ENCODE assay signal across 23 mouse cellular contexts in the genomic region with DNA sequence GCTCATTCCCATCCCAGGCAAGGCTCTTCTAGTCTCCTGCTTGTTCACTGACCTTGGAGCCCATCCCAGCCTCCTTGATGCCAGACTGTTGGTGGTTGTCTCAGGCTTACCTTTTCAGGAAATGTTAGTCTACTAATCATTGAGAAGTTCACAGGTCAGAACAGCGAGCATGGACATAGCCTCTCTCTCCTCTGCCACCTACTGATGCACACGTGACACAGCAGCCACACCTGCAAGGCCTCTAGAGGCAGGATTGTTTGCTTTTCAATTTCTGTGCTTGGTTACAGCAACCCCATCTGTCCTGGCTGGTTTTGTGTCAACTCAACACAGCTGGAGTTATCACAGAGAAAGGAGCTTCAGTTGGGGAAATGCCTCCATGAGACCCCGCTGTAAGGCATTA. TPM values are rescaled to one million over a fixed set of nuclear protein-coding genes. Genes with fewer than 3 reads are reported as not detected.
DNase-seq lines count a peak whose midpoint lies in the region; ATAC-seq and TF ChIP-seq lines count a peak whose summit lies in the region.
"Had no signal": no experiment of that assay in that cellular context is flagged by ENCODE, and none has a peak within 500 bp of the region (broad histone marks: within the 10 kb centered on the region; RNA-seq: fewer than 3 reads in every experiment).

No protein-coding gene starts in this region.

- TF ChIP-seq CTCF in gastrocnemius, adult 2 months (IDR thresholded peaks at IDR 0.05) = peak; percentile 16; the same call in 1 of the 2 replicates
- TF ChIP-seq CTCF in lung, embryonic 14.5 days (IDR thresholded peaks at IDR 0.05; ENCODE audit: low read depth) = peak; percentile 26; the same call in 1 of the 2 replicates

- H3K4me1 ChIP-seq in lung, embryonic 14.5 days (ENCODE audit: insufficient read depth) = no peaks in the 10 kb centered on the region
- H3K4me1 ChIP-seq in stomach, embryonic 15.5 days = no peaks in the 10 kb centered on the region
- H3K4me1 ChIP-seq in heart, embryonic 12.5 days (replicated peaks) = no peaks in the 10 kb centered on the region
- H3K4me1 ChIP-seq: forebrain, embryonic 13.5 days; kidney, embryonic 15.5 days; limb, embryonic 12.5 days; liver, embryonic 13.5 days had no signal

- no peaks in the 10 kb centered on the region for H3K9me3 ChIP-seq in lung, embryonic 14.5 days (ENCODE audit: low read depth, low read length)
- no peaks in the 10 kb centered on the region for H3K9me3 ChIP-seq in stomach, embryonic 15.5 days
- no peaks in the 10 kb centered on the region for H3K9me3 ChIP-seq in heart, embryonic 12.5 days (replicated peaks)
- H3K9me3 ChIP-seq: forebrain, embryonic 13.5 days; kidney, embryonic 15.5 days; limb, embryonic 12.5 days; liver, embryonic 13.5 days; lung, embryonic 15.5 days had no signal

- no peak for DNase-seq in gastrocnemius, adult 2 months
- no peak for DNase-seq in gastrocnemius, postnatal 10 days
- DNase-seq in lung, embryonic 14.5 days = no peak
- no peak for DNase-seq in lung, postnatal 36 days
- peak; percentile 30 for DNase-seq in ZHBTc4 (ENCODE audit: low read depth, low spot score)
- no peak for DNase-seq in heart, postnatal 4 days
- DNase-seq: adrenal gland, postnatal 10 days; cerebellum, adult 8-10 months; gastrocnemius, postnatal 14 days; heart, adult 11 months; heart, postnatal 14 days; liver, embryonic 13.5 days; thymus, postnatal 36 days had no signal

- no peak overlapping the region for H3K27ac ChIP-seq in gastrocnemius, adult 2 months
- H3K27ac ChIP-seq in lung, embryonic 14.5 days (ENCODE audit: low read depth) = no peak overlapping the region
- no peak overlapping the region for H3K27ac ChIP-seq in stomach, embryonic 15.5 days
- no peak overlapping the region for H3K27ac ChIP-seq in heart, embryonic 12.5 days (ENCODE audit: poor library complexity, severe bottlenecking)
- H3K27ac ChIP-seq: forebrain, embryonic 13.5 days; hindbrain, embryonic 14.5 days; kidney, embryonic 15.5 days; limb, embryonic 12.5 days; liver, embryonic 13.5 days; lung, embryonic 15.5 days; macrophage had no signal

- no peaks in the 10 kb centered on the region for H3K36me3 ChIP-seq in lung, embryonic 14.5 days (ENCODE audit: insufficient read depth)
- no peaks in the 10 kb centered on the region for H3K36me3 ChIP-seq in stomach, embryonic 15.5 days
- no peaks in the 10 kb centered on the region for H3K36me3 ChIP-seq in heart, embryonic 12.5 days
- H3K36me3 ChIP-seq: kidney, embryonic 15.5 days; limb, embryonic 12.5 days; liver, embryonic 13.5 days; lung, embryonic 15.5 days had no signal

- H3K4me2 ChIP-seq in lung, embryonic 14.5 days = no peak overlapping the region
- H3K4me2 ChIP-seq in stomach, embryonic 15.5 days = no peak overlapping the region
- no peak overlapping the region for H3K4me2 ChIP-seq in heart, embryonic 12.5 days
- H3K4me2 ChIP-seq: forebrain, embryonic 13.5 days; heart, embryonic 11.5 days; hindbrain, embryonic 14.5 days; kidney, embryonic 15.5 days; limb, embryonic 12.5 days; liver, embryonic 13.5 days; lung, embryonic 15.5 days had no signal

- no peak overlapping the region for H3K9ac ChIP-seq in lung, embryonic 14.5 days
- no peak overlapping the region for H3K9ac ChIP-seq in stomach, embryonic 15.5 days
- H3K9ac ChIP-seq in heart, embryonic 12.5 days = no peak overlapping the region
- H3K9ac ChIP-seq: forebrain, embryonic 13.5 days; hindbrain, embryonic 14.5 days; kidney, embryonic 15.5 days; limb, embryonic 12.5 days; liver, embryonic 13.5 days; lung, embryonic 15.5 days had no signal

- H3K4me3 ChIP-seq in gastrocnemius, adult 2 months = no peak overlapping the region
- H3K4me3 ChIP-seq in lung, embryonic 14.5 days (ENCODE audit: low read depth, low read length) = no peak overlapping the region
- H3K4me3 ChIP-seq in stomach, embryonic 15.5 days (replicated peaks) = no peak overlapping the region
- no peak overlapping the region for H3K4me3 ChIP-seq in heart, embryonic 12.5 days
- H3K4me3 ChIP-seq: forebrain, embryonic 13.5 days; kidney, embryonic 15.5 days; limb, embryonic 12.5 days; liver, embryonic 13.5 days; lung, embryonic 15.5 days had no signal

- ATAC-seq in lung, embryonic 14.5 days (ENCODE audit: insufficient read depth) = no peak
- peak; percentile 58; the same call in 1 of the 2 replicates for ATAC-seq in stomach, embryonic 15.5 days (ENCODE audit: insufficient read depth, low FRiP score, low read depth)
- no peak for ATAC-seq in heart, embryonic 12.5 days (ENCODE audit: insufficient number of reproducible peaks, low FRiP score)
- ATAC-seq: forebrain, embryonic 13.5 days; midbrain, embryonic 16.5 days had no signal

- intact Hi-C loops in gastrocnemius, adult 2 months (cut with DNase I) = no loop called here

- WGBS in lung, embryonic 14.5 days = 46% methylated on average over 3 of the region's 3 CpGs
- WGBS in stomach, embryonic 15.5 days = 54% methylated on average over 3 of the region's 3 CpGs
- 52% methylated on average over 3 of the region's 3 CpGs for WGBS in heart, embryonic 12.5 days

- no peaks in the 10 kb centered on the region for H3K27me3 ChIP-seq in lung, embryonic 14.5 days (ENCODE audit: insufficient read depth, low read length)
- no peaks in the 10 kb centered on the region for H3K27me3 ChIP-seq in stomach, embryonic 15.5 days (replicated peaks)
- H3K27me3 ChIP-seq in heart, embryonic 12.5 days (replicated peaks) = no peaks in the 10 kb centered on the region
- H3K27me3 ChIP-seq: forebrain, embryonic 13.5 days; kidney, embryonic 15.5 days; limb, embryonic 12.5 days; liver, embryonic 13.5 days; lung, embryonic 15.5 days had no signal

RNA-seq across cellular contexts. Expression of a gene that starts 52.1 kb away (rescaled TPM):
- total RNA-seq in gastrocnemius, adult 2 months (2021) = 10 to 100 TPM; 16.9 to 19.2 TPM
- 10 to 100 TPM; 30.8 to 31.1 TPM for total RNA-seq in gastrocnemius, postnatal 10 days (2021)
- 2.8 and 3.0 TPM in 2 replicates for polyA plus RNA-seq in lung, embryonic 14.5 days (2014; fragmentation: Nextera tagmentation; extraction: Ambion mirVana)
- 2.8 and 3.7 TPM in 2 replicates for polyA plus RNA-seq in stomach, embryonic 15.5 days (2015; fragmentation: Nextera tagmentation; extraction: Ambion mirVana)
- 1.1 and 1.7 TPM in 2 replicates for polyA plus RNA-seq in heart, embryonic 12.5 days (2016; fragmentation: Nextera tagmentation; extraction: Ambion mirVana)
- total RNA-seq in heart, postnatal 4 days (2021) = 1 to 10 TPM; 8.1 to 9.2 TPM
